Mouse (Mus musculus): ENCODE data around the gene Olfr16.

DNA sequence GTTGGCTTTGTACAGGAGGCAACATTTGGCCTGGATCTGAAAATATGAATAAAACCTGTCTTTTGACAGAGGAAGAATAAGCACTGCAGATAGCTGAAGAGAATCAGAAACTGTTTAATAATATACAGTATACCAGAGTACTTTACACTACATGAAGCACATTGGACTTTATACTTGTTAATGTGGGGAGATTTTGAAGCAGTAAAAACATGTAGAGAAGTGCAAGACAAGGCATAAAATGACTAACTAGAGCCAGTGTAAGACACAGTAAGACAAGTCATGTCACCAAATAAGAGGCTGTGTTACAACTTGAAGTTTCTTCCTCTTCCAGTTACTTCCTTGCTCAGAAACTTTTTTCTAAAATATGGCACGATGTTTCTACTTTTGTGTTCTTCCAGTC is 33.1 kb upstream of the Olfr16 start:
- no peak for TF ChIP-seq GATA1 (IDR thresholded peaks at IDR 0.05; ENCODE audit: borderline replicate concordance, low read length)
- no peak for TF ChIP-seq FLI1 (IDR thresholded peaks at IDR 0.05; ENCODE audit: low read length)
